Mouse (Mus musculus) v-Abl transformed pro-B cells (cell line): ENCODE measurements around the gene Gm20388.

Experiments used
- in situ Hi-C, 2 experiments: fragments of 400-800 bp; cut with MboI; formaldehyde crosslinking; loops; one replicate each; pipeline ENCODE4 v1.15.1; 2025; ENCODE audit not compliant: unreplicated experiment in 2 of 2

Gm20388 gene

GRCm38 (mm10) chr8:122375320-122375719 lies 2464.7 kb downstream of the Gm20388 start:
- in situ Hi-C loops, result loop anchor here in 1 of 2 experiments (10.0 kb wide), 1 partner anchor 849 kb away; the partner anchor contains the start of gene Cdk10

DNA sequence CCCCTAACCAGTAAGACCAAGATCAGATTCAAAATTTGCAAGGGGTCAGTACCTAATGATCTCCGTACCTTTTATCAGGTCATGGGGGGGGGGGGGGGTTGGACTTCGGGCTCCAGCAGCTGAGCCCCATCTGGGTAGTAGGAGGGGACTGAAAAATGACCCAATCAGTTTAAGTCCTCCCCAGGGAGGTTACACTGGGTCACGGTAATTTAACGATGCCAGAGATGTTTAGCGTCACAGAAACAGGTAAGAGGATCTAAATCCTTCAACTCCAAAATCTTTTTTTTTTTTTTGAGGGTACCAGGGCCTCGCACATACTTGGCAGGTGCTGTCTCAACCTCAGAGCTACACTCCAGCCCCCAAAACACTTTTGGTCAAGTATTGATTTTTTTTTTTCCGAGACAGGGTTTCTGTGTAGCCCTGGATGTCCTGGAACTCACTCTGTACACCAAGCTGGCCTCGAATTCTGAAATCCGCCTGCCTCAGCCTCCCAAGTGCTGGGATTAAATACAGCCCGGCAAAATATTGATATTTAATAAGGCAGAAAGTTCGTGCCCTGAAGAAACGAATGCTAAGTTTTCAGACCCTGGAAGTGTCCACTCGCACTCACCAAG lies 2465.2 kb downstream of the Gm20388 start:
- in situ Hi-C loops, result loop anchor here in 1 of 2 experiments (10.0 kb wide), 1 partner anchor 849 kb away; the partner anchor contains the start of gene Cdk10

GRCm38 (mm10) chr8:122376365-122377231 lies 2466.0 kb downstream of the Gm20388 start, which contains the start of gene Zc3h18:
Gene Zc3h18 (plus strand): TSS chr8:122376609.
- in situ Hi-C loops, result loop anchor here in 1 of 2 experiments (10.0 kb wide), 1 partner anchor 848 kb away; the partner anchor contains the start of gene Cdk10

- in situ Hi-C loops, result loop anchor here in 1 of 2 experiments (5.0 kb wide), 1 partner anchor 44 kb away; no protein-coding TSS in a partner anchor
Observed at GRCm38 (mm10) chr8:122383039-122383438, 2472.4 kb downstream of the Gm20388 start.

DNA sequence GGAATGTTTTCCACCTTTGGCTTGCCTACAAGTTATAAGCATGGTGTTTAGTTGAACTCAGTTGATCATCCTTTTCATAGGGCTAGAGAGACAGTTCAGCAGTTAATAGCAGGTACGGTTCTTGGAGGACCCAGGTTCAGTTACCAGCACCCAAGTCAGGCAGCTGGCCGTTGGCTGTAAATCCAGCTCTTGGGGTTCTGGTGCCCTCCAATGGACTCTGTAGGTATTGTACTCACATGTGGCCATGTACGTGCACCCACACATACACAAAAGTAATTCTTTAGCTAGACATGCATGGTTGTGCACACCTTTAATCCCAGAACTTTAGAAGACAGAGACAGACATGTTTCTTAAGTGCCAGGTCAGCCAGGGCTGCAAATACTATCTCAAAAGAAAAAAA lies 2478.7 kb downstream of the Gm20388 start:
- in situ Hi-C loops, result no loop called here

DNA sequence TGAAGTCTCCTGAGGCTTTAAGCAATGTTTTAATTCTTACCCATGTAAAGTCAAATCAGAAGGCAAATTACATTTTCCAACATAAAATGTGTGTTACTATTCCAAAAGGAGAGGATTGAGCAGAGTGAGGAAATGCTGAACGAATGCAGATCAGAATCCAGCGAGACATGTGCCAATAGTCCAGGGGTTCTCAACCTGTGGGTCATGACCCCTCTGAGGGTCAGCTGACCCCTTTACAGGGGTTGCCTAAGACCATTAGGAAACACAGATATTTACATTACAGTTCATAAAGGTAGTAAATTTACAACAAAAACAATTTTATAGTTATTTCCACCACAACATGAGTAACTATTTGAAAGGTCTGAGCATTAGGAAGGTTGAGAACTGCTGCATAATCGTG lies 2480.1 kb downstream of the Gm20388 start:
- in situ Hi-C loops, result no loop called here

DNA sequence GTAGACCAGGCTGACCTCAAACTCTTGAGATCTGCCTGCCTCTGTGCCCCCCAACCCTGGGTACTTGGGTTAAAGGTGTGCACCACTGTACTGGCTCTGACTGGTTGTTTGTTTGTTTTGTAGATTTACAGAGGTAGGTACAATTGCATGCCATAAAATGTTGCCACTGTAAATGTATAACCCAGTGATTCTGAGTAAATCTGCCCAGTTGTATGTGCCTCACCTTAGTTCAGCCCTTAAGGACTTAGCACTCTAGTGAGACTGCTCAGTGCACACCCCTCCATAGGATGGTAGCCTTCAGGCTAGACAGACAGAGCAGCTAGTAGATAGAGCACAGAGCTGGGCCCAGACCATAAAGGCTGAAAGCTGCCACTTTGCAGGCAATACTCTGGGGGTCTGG lies 2483.1 kb downstream of the Gm20388 start:
- in situ Hi-C loops, result no loop called here

GRCm38 (mm10) chr8:122395291-122395690 lies 2484.7 kb downstream of the Gm20388 start:
- in situ Hi-C loops, result no loop called here

DNA sequence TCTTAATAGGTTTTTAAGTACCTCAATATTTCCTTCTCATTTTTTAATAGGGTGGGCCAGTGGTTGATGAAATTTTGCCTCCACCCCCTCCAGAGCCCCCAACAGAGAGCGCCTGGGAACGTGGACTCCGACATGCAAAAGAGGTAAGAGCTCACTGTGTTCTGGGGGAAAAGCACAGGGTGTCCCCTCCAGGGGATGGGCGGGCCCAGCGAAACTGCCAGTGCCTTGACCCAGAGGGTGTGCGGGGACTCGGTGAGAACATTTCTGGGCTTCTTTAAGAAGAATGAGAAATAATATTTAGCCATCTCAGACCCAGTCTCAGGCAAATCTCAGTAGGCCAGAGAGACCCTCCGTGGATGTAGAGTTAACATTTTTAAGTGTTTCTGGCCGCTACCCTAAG lies 2487.5 kb downstream of the Gm20388 start:
- in situ Hi-C loops, result no loop called here

GRCm38 (mm10) chr8:122405146-122405805 lies 2494.6 kb downstream of the Gm20388 start:
- in situ Hi-C loops, result no loop called here

- in situ Hi-C loops, result no loop called here
Observed at GRCm38 (mm10) chr8:122407678-122408077, 2497.0 kb downstream of the Gm20388 start.

- in situ Hi-C loops, result no loop called here
Observed at GRCm38 (mm10) chr8:122414311-122414710, 2503.7 kb downstream of the Gm20388 start.

DNA sequence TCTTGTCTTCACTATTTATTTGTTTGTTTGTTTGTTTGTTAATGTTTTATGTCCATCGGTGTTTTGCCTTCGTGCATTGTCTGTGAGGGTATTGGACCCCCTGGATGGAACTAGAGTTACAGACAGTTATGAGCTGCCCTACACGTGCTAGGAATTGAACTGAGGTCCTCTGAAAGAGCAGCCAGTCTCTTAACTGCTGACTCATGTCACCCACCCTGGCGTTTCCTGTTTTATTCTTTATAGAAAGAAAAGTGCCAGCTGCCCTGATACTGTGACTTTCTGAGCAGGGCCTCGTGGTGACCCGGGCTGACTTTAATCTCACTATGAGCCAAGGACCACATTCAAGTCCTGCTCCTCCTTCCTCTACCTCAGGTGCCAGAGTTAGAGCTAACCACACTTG lies 2504.9 kb downstream of the Gm20388 start:
- in situ Hi-C loops, result no loop called here

GRCm38 (mm10) chr8:122419881-122420555 lies 2509.4 kb downstream of the Gm20388 start:
- in situ Hi-C loops, result no loop called here

DNA sequence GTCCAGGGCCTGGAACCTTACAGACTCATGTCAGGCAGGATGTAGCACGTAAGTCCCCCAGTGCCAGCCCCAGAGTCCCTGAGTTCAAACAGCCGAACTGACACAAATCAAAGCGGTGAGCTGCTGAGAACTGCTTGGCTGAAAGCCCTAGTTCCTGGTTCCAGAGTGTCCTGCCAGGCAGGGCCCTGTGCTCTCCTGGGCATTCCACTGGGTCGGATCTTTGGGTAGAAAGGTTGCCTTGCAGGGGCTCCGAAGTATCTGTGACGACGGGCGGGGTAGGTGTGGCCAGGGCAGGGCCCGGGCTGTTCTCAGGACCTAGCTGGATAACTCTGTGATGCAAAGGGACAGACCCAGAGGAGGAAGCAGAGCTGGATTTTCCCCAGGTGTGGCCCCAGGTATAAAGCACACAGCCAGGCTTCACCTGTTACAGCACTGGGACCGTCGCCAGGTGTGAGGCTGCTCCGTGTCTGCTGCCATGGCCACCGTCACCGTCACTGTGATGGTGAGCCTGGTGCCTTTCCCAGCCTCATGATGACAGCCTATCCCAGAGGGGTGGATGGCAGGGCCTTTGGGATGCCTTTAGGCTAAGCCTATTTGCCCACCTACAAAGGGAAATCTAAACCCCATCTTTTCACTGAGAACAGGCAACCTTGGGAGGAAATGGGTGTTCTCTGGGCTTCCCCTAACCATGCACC lies 2510.9 kb downstream of the Gm20388 start, which contains the start of gene Il17c:
Gene Il17c (plus strand): TSS at position 645 of the 695 bp plus-strand sequence.
- in situ Hi-C loops, result no loop called here

DNA sequence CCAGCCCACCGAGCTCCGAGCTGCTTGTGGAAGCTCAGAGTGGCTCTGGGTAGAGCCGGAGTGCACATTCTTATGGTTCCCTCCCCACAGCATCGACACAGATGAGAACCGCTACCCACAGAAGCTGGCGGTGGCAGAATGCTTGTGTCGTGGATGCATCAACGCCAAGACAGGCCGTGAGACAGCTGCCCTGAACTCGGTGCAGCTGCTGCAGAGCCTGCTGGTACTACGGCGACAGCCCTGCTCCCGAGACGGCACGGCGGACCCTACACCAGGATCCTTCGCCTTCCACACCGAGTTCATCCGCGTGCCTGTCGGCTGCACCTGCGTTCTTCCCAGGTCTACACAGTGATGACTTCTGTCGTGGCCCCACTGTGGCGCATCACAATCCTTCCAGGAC lies 2512.6 kb downstream of the Gm20388 start:
- in situ Hi-C loops, result no loop called here

GRCm38 (mm10) chr8:122423659-122424058 lies 2513.0 kb downstream of the Gm20388 start:
- in situ Hi-C loops, result no loop called here

- in situ Hi-C loops, result loop anchor here in 1 of 2 experiments (5.0 kb wide), 1 partner anchor 44 kb away; no protein-coding TSS in a partner anchor
Observed at GRCm38 (mm10) chr8:122426145-122426544, 2515.5 kb downstream of the Gm20388 start.

DNA sequence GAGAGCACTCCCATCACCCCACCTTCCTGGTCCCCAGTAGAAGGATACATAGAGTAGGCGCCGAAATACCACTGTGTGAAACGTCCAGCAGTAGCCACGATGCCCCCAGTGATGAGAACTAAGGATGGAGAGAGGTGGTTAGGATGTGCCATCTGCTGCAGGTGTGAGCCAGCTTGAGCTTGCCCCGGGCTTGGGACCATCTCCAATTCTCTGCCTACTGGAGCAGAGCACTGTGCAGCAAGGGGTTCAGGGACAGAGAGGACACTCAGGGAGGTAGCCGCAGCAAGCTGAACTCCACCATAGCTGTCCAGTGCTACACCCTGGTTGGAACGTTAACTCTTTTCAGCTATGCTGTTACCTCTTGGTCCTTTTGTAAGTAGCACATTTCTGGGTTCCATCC lies 2517.0 kb downstream of the Gm20388 start:
- in situ Hi-C loops, result loop anchor here in 1 of 2 experiments (5.0 kb wide), 1 partner anchor 45 kb away; no protein-coding TSS in a partner anchor
